Mouse (Mus musculus) CH12.LX (cell line): Measurements from ENCODE around the gene Txnip. TPM values are rescaled to one million over a fixed set of nuclear protein-coding genes. Genes with fewer than 3 reads are reported as not detected.
A peak's percentile ranks its signal among the peaks of the same experiment; 100 is the strongest.

Experiments
- DNase-seq: peaks from one replicate; pipeline ENCODE4 v3.0.0-alpha.2; 2013; ENCODE audit errors: extremely low read depth
- H3K27ac ChIP-seq: 2 replicates; pipeline ENCODE4 v1.5.1; 2012; ENCODE audit warnings: low read depth, mild to moderate bottlenecking, control low read depth, moderate library complexity; ENCODE audit not compliant: insufficient read depth
- H3K27me3 ChIP-seq: replicated peaks from 2 replicates; pipeline ENCODE3; 2012; ENCODE audit warnings: inconsistent platforms
- H3K36me3 ChIP-seq, 2 experiments: replicated peaks in 1 of 2; 2 replicates each; pipeline versions ENCODE3 to v1.6.1; 2012; ENCODE audit warnings: inconsistent platforms in 1 of 2, low read length in 1 of 2, mild to moderate bottlenecking in 1 of 2, mixed read lengths in 1 of 2, moderate library complexity in 1 of 2; ENCODE audit not compliant: control insufficient read depth in 1 of 2, insufficient read depth in 1 of 2
- H3K4me1 ChIP-seq, 2 experiments: 2 replicates each; pipeline ENCODE4 v1.6.1; 2012; ENCODE audit warnings: inconsistent platforms in 1 of 2, moderate library complexity in 1 of 2; ENCODE audit not compliant: insufficient read depth in 2 of 2, control insufficient read depth in 1 of 2
- H3K4me2 ChIP-seq: 2 replicates; pipeline ENCODE4 v1.6.1; 2012; ENCODE audit warnings: low read depth, mild to moderate bottlenecking, control low read depth; ENCODE audit not compliant: poor library complexity, insufficient read depth, severe bottlenecking
- H3K4me3 ChIP-seq, 3 experiments: fragments of 150-350 bp in 1 of 3; sonication (generic) in 1 of 3; replicated peaks in 1 of 3; 2 replicates each; pipeline versions ENCODE3 to v1.5.1; 2011 to 2012; ENCODE audit warnings: low read depth in 2 of 3, low read length in 2 of 3, mild to moderate bottlenecking in 2 of 3, moderate library complexity in 2 of 3, control low read depth in 1 of 3, improper control_type of control experiment in 1 of 3, inconsistent platforms in 1 of 3, mixed read lengths in 1 of 3; ENCODE audit not compliant: poor library complexity in 1 of 3
- H3K79me2 ChIP-seq: replicated peaks from 2 replicates; pipeline ENCODE4 v1.6.1; 2012; ENCODE audit warnings: mild to moderate bottlenecking, moderate library complexity; ENCODE audit not compliant: control insufficient read depth, poor library complexity, insufficient read depth, severe bottlenecking; ENCODE audit errors: extremely low read depth
- H3K9ac ChIP-seq: 2 replicates; pipeline ENCODE4 v1.6.1; 2012; ENCODE audit warnings: low read depth, mild to moderate bottlenecking, control low read depth, moderate library complexity; ENCODE audit not compliant: insufficient read depth
- H3K9me3 ChIP-seq: replicated peaks from 2 replicates; pipeline ENCODE3; 2012; ENCODE audit warnings: low read length, inconsistent platforms, mixed read lengths
- BHLHE40 ChIP-seq: IDR thresholded peaks from 2 replicates; pipeline ENCODE4 v1.6.1; 2011; ENCODE audit warnings: mild to moderate bottlenecking, low read depth, low read length, improper control_type of control experiment
- CTCF ChIP-seq, 2 experiments: IDR thresholded peaks in 1 of 2; conservative IDR thresholded peaks in 1 of 2; 2 replicates each; pipeline ENCODE4 v1.5.1; 2011 to 2012; ENCODE audit warnings: low read depth in 2 of 2, low read length in 2 of 2, improper control_type of control experiment in 1 of 2, inconsistent platforms in 1 of 2, mild to moderate bottlenecking in 1 of 2, moderate library complexity in 1 of 2
- E2F4 ChIP-seq: IDR thresholded peaks from 2 replicates; pipeline ENCODE4 v1.6.1; 2011; ENCODE audit warnings: low read depth, low read length, improper control_type of control experiment; ENCODE audit not compliant: insufficient replicate concordance
- EP300 ChIP-seq: IDR thresholded peaks from 2 replicates; pipeline ENCODE4 v1.6.1; 2011; ENCODE audit warnings: low read length, improper control_type of control experiment
- ETS1 ChIP-seq: conservative IDR thresholded peaks from 2 replicates; pipeline ENCODE4 v1.6.1; 2012; ENCODE audit warnings: low read depth, mild to moderate bottlenecking, inconsistent platforms, low read length, improper control_type of control experiment, moderate library complexity
- HCFC1 ChIP-seq: IDR thresholded peaks from 2 replicates; pipeline ENCODE4 v1.6.1; 2012; ENCODE audit warnings: low read depth, mild to moderate bottlenecking, inconsistent platforms, low read length, improper control_type of control experiment
- IRF4 ChIP-seq: IDR thresholded peaks from 2 replicates; pipeline ENCODE4 v1.6.1; 2014; ENCODE audit warnings: low read depth, mild to moderate bottlenecking, inconsistent platforms, low read length, improper control_type of control experiment
- KAT2A ChIP-seq: IDR thresholded peaks from 2 replicates; pipeline ENCODE4 v1.6.1; 2012; ENCODE audit warnings: low read length, improper control_type of control experiment, inconsistent platforms; ENCODE audit not compliant: insufficient replicate concordance
- MAX ChIP-seq: IDR thresholded peaks from 2 replicates; pipeline ENCODE4 v1.6.1; 2011; ENCODE audit warnings: low read length, improper control_type of control experiment
- MAZ ChIP-seq: IDR thresholded peaks from 2 replicates; pipeline ENCODE4 v1.6.1; 2012; ENCODE audit warnings: low read depth, mild to moderate bottlenecking, inconsistent platforms, low read length, improper control_type of control experiment, moderate library complexity
- MEF2A ChIP-seq: IDR thresholded peaks from 2 replicates; pipeline ENCODE4 v1.6.1; 2014; ENCODE audit warnings: low read depth, mild to moderate bottlenecking, inconsistent platforms, low read length, improper control_type of control experiment, borderline replicate concordance
- MYC ChIP-seq: IDR thresholded peaks from 2 replicates; pipeline ENCODE4 v1.6.1; 2011; ENCODE audit warnings: low read depth, mild to moderate bottlenecking, improper control_type of control experiment, low read length
- NRF1 ChIP-seq: IDR thresholded peaks from 2 replicates; pipeline ENCODE4 v1.6.1; 2014; ENCODE audit warnings: low read depth, mild to moderate bottlenecking, inconsistent platforms, low read length, improper control_type of control experiment, moderate library complexity
- PAX5 ChIP-seq: IDR thresholded peaks from 2 replicates; pipeline ENCODE4 v1.6.1; 2012; ENCODE audit warnings: low read length, inconsistent platforms, mixed read lengths
- POLR2A ChIP-seq: IDR thresholded peaks from 2 replicates; pipeline ENCODE4 v1.6.1; 2011; ENCODE audit warnings: low read depth, mild to moderate bottlenecking, improper control_type of control experiment, low read length
- RAD21 ChIP-seq: IDR thresholded peaks from 2 replicates; pipeline ENCODE4 v1.6.1; 2011; ENCODE audit warnings: low read depth, mild to moderate bottlenecking, low read length, improper control_type of control experiment, moderate library complexity
- RCOR1 ChIP-seq: conservative IDR thresholded peaks from 2 replicates; pipeline ENCODE4 v1.6.1; 2012; ENCODE audit warnings: low read depth, mild to moderate bottlenecking, inconsistent platforms, low read length, improper control_type of control experiment
- SIN3A ChIP-seq: IDR thresholded peaks from 2 replicates; pipeline ENCODE4 v1.6.1; 2012; ENCODE audit warnings: low read length, improper control_type of control experiment, inconsistent platforms
- TCF12 ChIP-seq: IDR thresholded peaks from 2 replicates; pipeline ENCODE4 v1.6.1; 2014; ENCODE audit warnings: low read depth, mild to moderate bottlenecking, inconsistent platforms, low read length, improper control_type of control experiment
- USF1 ChIP-seq: IDR thresholded peaks from 2 replicates; pipeline ENCODE4 v1.6.1; 2014; ENCODE audit warnings: low read depth, mild to moderate bottlenecking, inconsistent platforms, low read length, improper control_type of control experiment
- USF2 ChIP-seq: conservative IDR thresholded peaks from 2 replicates; pipeline ENCODE4 v1.6.1; 2011; ENCODE audit warnings: low read depth, low read length, improper control_type of control experiment
- ZC3H11A ChIP-seq: IDR thresholded peaks from 2 replicates; pipeline ENCODE4 v1.6.1; 2012; ENCODE audit warnings: low read depth, mild to moderate bottlenecking, inconsistent platforms, low read length, improper control_type of control experiment
- ZKSCAN1 ChIP-seq: IDR thresholded peaks from 2 replicates; pipeline ENCODE4 v1.6.1; 2012; ENCODE audit warnings: low read depth, inconsistent platforms, low read length, improper control_type of control experiment, borderline replicate concordance
- ZMIZ1 ChIP-seq: IDR thresholded peaks from 2 replicates; pipeline ENCODE4 v1.6.1; 2012; ENCODE audit warnings: low read depth, mild to moderate bottlenecking, inconsistent platforms, low read length, improper control_type of control experiment
- dilution Hi-C: fragments of 300-500 bp; cut with MboI; formaldehyde crosslinking; loops from 2 replicates; pipeline ENCODE4 v1.14.3; 2020; ENCODE audit warnings: low sequenced_read_pairs; ENCODE audit not compliant: extremely low pct_unique_long_range_greater_than_20kb, extremely low pct_ligation_motif_present
- in situ Hi-C: fragments of 300-500 bp; cut with MboI; formaldehyde crosslinking; loops from 3 replicates; pipeline ENCODE4 v1.14.3; 2019; ENCODE audit warnings: low sequenced_read_pairs, low pct_ligation_motif_present, low pct_unique_long_range_greater_than_20kb, mixed read lengths
- polyA plus RNA-seq: library from polyadenylated mRNA; unstranded; fragments of >175 nt; gene quantifications from 2 replicates; pipeline ENCODE4 v1.2.1, GENCODE M21; 2012; ENCODE audit warnings: low read depth; ENCODE audit not compliant: insufficient read length
- total RNA-seq, 2 experiments: library from RNA; depleted of rRNA; stranded (reverse); fragments of 300-350 nt in 1 of 2; fragments of >200 nt in 1 of 2; gene quantifications; 2 replicates each; pipeline ENCODE4 v1.2.3; 2012 to 2014

Gene Txnip
- total and polyA plus RNA-seq, 3 experiments: 41.8 to 220 (median 76.7) TPM

DNA sequence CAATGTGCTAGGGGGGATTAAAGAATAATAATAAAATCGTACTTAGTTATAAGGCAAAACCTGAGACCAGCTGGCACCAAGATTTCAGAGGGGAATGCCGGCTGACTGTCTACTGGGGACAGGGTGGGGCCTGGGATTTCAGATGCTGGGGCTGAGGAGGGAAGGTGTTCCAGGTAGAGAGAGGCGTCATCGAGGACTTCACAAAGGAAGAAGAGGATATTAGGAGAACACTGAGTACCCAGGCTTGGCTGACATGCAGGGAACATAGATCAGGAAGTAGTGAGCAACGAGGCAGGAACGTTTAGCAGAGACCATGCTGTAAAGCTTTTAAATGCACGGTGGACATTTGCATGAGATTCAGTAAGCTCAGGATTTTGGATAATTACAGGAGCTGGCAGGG is 5.9 kb upstream of the Txnip start:
- H3K27me3 ChIP-seq: no peaks in the 10 kb centered on the region
- in situ Hi-C loops: no loop called here
- no peak for TF ChIP-seq NRF1
- TF ChIP-seq EP300: no peak
- TF ChIP-seq KAT2A: no peak
- no peak for TF ChIP-seq E2F4
- TF ChIP-seq USF1: no peak
- TF ChIP-seq ZKSCAN1: no peak
- TF ChIP-seq MYC: no peak
- TF ChIP-seq TCF12: no peak
- no peak for TF ChIP-seq IRF4
- no peak for TF ChIP-seq ZMIZ1
- no peak for TF ChIP-seq ZC3H11A
- no peak for TF ChIP-seq MEF2A
- no peak for TF ChIP-seq SIN3A
- TF ChIP-seq HCFC1: no peak
- TF ChIP-seq, all 38 proteins: peak for 0
- dilution Hi-C loops: no loop called here
- Histone ChIP-seq H3K4me3 (no peak overlapping the region), H3K9me3 (no peaks in the 10 kb centered on the region), H3K9ac (0 out of 2 replicates have a peak overlapping the region, but pooled peaks have one; percentile 25), H3K27ac (no peak overlapping the region), H3K79me2 (no peaks in the 10 kb centered on the region), H3K36me3 (no peaks in the 10 kb centered on the region), H3K4me1 (peaks cover 15 to 53% of the 10 kb centered on the region in 2 experiments), H3K4me2 (no peak overlapping the region)
- DNase-seq: no peak

DNA sequence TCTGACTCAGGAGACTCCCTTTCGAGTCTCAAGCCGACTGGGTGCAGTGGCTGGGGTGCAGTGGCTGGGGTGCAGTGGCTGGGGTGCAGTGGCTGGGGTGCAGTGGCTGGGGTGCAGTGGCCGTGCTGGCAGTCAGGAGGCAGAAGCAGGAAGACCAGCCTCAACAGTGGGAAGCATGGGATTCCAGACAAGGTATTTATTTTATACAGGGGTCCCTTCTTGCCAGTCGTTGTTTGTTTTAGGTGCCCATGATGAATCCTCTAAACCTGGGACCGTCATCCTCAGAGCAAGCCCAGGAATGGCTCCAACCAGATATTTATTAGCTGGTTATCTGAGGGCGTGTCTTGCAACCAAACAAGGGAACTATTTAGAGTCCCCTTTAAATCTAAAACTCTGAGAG is 4.2 kb upstream of the Txnip start:
- no peak for DNase-seq
- Histone ChIP-seq H3K27ac (no peak overlapping the region), H3K4me3 (no peak overlapping the region), H3K79me2 (peaks cover 8% of the 10 kb centered on the region), H3K9me3 (no peaks in the 10 kb centered on the region), H3K27me3 (no peaks in the 10 kb centered on the region), H3K4me2 (no peak overlapping the region), H3K4me1 (peaks cover 7 to 45% of the 10 kb centered on the region in 2 experiments), H3K9ac (no peak overlapping the region), H3K36me3 (no peaks in the 10 kb centered on the region)
- in situ Hi-C loops: no loop called here
- no peak for TF ChIP-seq CTCF (conservative IDR thresholded peaks at IDR 0.05 in 1 of 2, IDR thresholded peaks at IDR 0.05 in 1 of 2; ENCODE audit: low read depth in 2 of 2, low read length in 2 of 2)
- TF ChIP-seq NRF1: no peak
- TF ChIP-seq BHLHE40: no peak
- no peak for TF ChIP-seq RCOR1
- TF ChIP-seq EP300: no peak
- no peak for TF ChIP-seq USF2
- TF ChIP-seq MAX: no peak
- TF ChIP-seq POLR2A: no peak
- no peak for TF ChIP-seq MAZ
- no peak for TF ChIP-seq RAD21
- no peak for TF ChIP-seq ZC3H11A
- no peak for TF ChIP-seq ETS1
- no peak for TF ChIP-seq TCF12
- no peak for TF ChIP-seq PAX5
- TF ChIP-seq IRF4: no peak
- dilution Hi-C loops: no loop called here
